Mouse (Mus musculus) frontal cortex, postnatal 10 days (tissue): Measurements from ENCODE around the gene Zmym4.

Source experiments
- DNase-seq, 2 experiments: peaks; one replicate each; pipeline ENCODE4 v3.0.0; 2022; ENCODE audit warnings: low spot score in 2 of 2, mixed read lengths in 1 of 2

Gene Zmym4

DNA sequence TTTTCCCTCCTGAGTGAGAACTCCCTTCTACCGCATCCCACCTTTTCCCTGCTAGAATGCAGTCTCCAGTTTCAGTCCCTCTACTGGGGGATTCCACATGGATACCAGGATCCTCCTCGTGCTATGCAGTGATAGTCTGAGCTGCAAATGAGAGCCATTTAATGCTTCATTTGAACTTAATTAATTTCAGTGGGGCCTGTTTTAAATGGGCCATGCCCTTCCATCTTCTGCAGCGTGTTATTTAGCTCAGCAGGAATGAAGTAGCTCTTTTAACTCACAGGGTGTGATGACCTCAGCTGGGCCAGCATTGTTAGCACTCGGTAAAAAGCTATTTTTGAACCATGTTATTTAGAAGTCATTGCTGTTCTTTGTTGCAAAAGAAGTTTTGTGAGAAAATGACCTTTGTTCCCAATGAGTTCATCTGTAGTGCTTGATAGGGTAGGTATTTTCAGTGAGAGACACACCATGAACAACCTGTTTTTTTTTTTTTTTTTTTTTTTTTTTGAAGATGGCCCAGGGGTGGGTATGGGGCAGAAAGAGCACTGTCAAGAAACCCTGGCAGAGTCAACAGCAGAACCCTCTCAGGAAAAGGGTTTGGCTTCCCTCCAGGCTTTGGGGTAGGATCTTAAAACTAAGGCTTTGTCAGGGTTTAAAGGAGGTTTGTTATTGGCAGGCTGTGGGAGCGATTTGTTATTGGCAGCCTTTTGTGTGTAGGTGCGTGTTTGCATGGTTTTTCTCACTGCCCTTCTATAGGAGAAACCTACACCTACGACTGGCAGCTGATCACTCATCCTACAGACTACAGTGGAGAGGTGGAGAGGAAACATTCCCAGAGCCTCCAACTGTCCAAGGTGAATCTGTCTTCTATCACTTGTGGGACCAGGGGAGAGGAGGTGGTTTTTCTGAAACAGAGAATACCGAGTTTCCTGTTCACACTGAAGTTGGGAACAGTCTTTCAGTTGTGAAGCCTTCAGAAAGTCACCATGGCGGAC, 144.7 kb downstream of the Zmym4 start:
- DNase-seq, result no peak

DNA sequence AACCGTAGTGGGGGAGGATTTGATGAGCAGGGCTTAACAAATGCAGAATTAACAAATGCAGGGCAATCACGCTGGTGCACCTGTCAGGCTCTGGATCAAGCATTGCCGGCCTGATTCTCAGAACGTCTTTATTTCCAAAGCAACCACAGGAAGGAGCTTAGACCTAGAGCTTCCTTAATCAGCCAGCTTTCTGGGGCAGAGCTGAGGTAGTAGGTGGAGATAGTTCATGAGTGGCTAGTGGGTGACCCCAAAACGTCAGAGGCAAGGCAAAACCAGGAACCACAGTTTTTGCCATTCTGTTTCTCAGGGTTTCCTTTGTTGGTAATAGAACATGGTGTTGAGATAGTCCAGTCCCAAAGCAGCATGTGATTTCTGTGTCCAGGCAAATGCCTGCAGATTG, 153.1 kb downstream of the Zmym4 start:
- no peak for DNase-seq

DNA sequence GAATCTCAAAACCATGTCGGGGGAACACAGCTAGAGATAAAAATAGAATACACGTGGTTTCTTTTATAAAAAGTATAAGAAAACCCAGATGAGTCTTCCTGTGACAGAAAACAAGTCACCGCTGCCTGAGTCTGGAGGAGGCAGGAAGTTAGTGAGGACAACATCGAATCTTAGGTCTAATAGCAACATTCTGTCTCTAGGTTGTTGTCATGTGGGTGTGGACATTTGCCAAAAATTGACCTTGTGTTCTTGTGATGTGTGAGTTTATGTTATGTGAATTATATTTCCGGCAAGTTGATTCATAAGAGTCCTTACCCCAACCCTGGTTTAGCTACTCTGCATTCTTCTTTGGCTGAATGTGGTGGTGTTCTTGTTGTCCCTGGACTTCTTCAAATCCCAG, 154.7 kb downstream of the Zmym4 start:
- no peak for DNase-seq
